Mouse (Mus musculus): ENCODE results near the gene Hnrnpdl. TPM values are rescaled to one million over a fixed set of nuclear protein-coding genes. Genes with fewer than 3 reads are reported as not detected.

Hnrnpdl gene
- polyA plus RNA-seq, 1 experiment from 2014 or later, result 268 TPM

GRCm38 (mm10) chr5:100054807-100055547 lies 15.5 kb upstream of the Hnrnpdl start:
- H3K9me3 ChIP-seq (ENCODE audit: control insufficient read depth, low read length), result no peaks in the 10 kb centered on the region
- 82% methylated on average over 11 of the region's 11 CpGs for WGBS
- no peaks in the 10 kb centered on the region for H3K27me3 ChIP-seq (ENCODE audit: control insufficient read depth, insufficient read depth, low read length)
- ATAC-seq (ENCODE audit: low FRiP score, low TSS enrichment) (no peak), DNase-seq (no peak)
- no peak overlapping the region for H3K4me3 ChIP-seq (replicated peaks; ENCODE audit: low read depth, low read length)
- peaks cover 6% of the 10 kb centered on the region for H3K36me3 ChIP-seq (ENCODE audit: control insufficient read depth, insufficient read depth, low read length)
- no peak overlapping the region for H3K9ac ChIP-seq (replicated peaks; ENCODE audit: low read length)
- no peaks in the 10 kb centered on the region for H3K4me1 ChIP-seq (ENCODE audit: control insufficient read depth, insufficient read depth, low read length)
- no peak overlapping the region for H3K27ac ChIP-seq (replicated peaks; ENCODE audit: low read depth, low read length)
- no peak overlapping the region for H3K4me2 ChIP-seq (ENCODE audit: low read length)

- no peaks in the 10 kb centered on the region for H3K27me3 ChIP-seq (ENCODE audit: control insufficient read depth, insufficient read depth, low read length)
- 92% methylated on average over 7 of the region's 7 CpGs for WGBS
- no peak overlapping the region for H3K4me3 ChIP-seq (replicated peaks; ENCODE audit: low read depth, low read length)
- H3K27ac ChIP-seq (replicated peaks; ENCODE audit: low read depth, low read length), result no peak overlapping the region
- ATAC-seq (ENCODE audit: low FRiP score, low TSS enrichment), result no peak
- H3K4me2 ChIP-seq (ENCODE audit: low read length), result no peak overlapping the region
- H3K9me3 ChIP-seq (ENCODE audit: control insufficient read depth, low read length), result no peaks in the 10 kb centered on the region
- no peak overlapping the region for H3K9ac ChIP-seq (replicated peaks; ENCODE audit: low read length)
- DNase-seq, result no peak
- H3K4me1 ChIP-seq (ENCODE audit: control insufficient read depth, insufficient read depth, low read length), result no peaks in the 10 kb centered on the region
- H3K36me3 ChIP-seq (ENCODE audit: control insufficient read depth, insufficient read depth, low read length), result no peaks in the 10 kb centered on the region
Observed at GRCm38 (mm10) chr5:100052728-100053127, 13.3 kb upstream of the Hnrnpdl start.

- Histone ChIP-seq H3K9me3 (ENCODE audit: control insufficient read depth, low read length) (no peaks in the 10 kb centered on the region), H3K27ac (replicated peaks; ENCODE audit: low read depth, low read length) (no peak overlapping the region), H3K4me3 (replicated peaks; ENCODE audit: low read depth, low read length) (no peak overlapping the region), H3K27me3 (ENCODE audit: control insufficient read depth, insufficient read depth, low read length) (no peaks in the 10 kb centered on the region), H3K9ac (replicated peaks; ENCODE audit: low read length) (no peak overlapping the region), H3K36me3 (ENCODE audit: control insufficient read depth, insufficient read depth, low read length) (no peaks in the 10 kb centered on the region), H3K4me1 (ENCODE audit: control insufficient read depth, insufficient read depth, low read length) (peaks cover 9% of the 10 kb centered on the region; the same call in 1 of the 2 replicates), H3K4me2 (ENCODE audit: low read length) (no peak overlapping the region)
- ATAC-seq (ENCODE audit: low FRiP score, low TSS enrichment), result no peak
- DNase-seq, result no peak
- 93% methylated on average over 3 of the region's 3 CpGs for WGBS
Observed at GRCm38 (mm10) chr5:100049904-100050303, 10.4 kb upstream of the Hnrnpdl start.

GRCm38 (mm10) chr5:100047871-100048270 lies 8.4 kb upstream of the Hnrnpdl start:
- DNase-seq, result no peak

GRCm38 (mm10) chr5:100047143-100047640 lies 7.7 kb upstream of the Hnrnpdl start:
- Histone ChIP-seq H3K36me3 (ENCODE audit: control insufficient read depth, insufficient read depth, low read length) (no peaks in the 10 kb centered on the region), H3K4me3 (replicated peaks; ENCODE audit: low read depth, low read length) (no peak overlapping the region), H3K9ac (replicated peaks; ENCODE audit: low read length) (no peak overlapping the region), H3K9me3 (ENCODE audit: control insufficient read depth, low read length) (no peaks in the 10 kb centered on the region), H3K27me3 (ENCODE audit: control insufficient read depth, insufficient read depth, low read length) (no peaks in the 10 kb centered on the region), H3K27ac (replicated peaks; ENCODE audit: low read depth, low read length) (no peak overlapping the region), H3K4me2 (ENCODE audit: low read length) (no peak overlapping the region), H3K4me1 (ENCODE audit: control insufficient read depth, insufficient read depth, low read length) (peaks cover 18% of the 10 kb centered on the region)
- DNase-seq, result no peak
- 42% methylated on average over 8 of the region's 8 CpGs for WGBS
- ATAC-seq (ENCODE audit: low FRiP score, low TSS enrichment), result no peak

More at GRCm38 (mm10) chr5:100047871-100048270, 8.4 kb upstream of the Hnrnpdl start:
- ATAC-seq (ENCODE audit: low FRiP score, low TSS enrichment), result no peak
- Histone ChIP-seq H3K9me3 (ENCODE audit: control insufficient read depth, low read length) (no peaks in the 10 kb centered on the region), H3K27ac (replicated peaks; ENCODE audit: low read depth, low read length) (no peak overlapping the region), H3K36me3 (ENCODE audit: control insufficient read depth, insufficient read depth, low read length) (no peaks in the 10 kb centered on the region), H3K4me2 (ENCODE audit: low read length) (no peak overlapping the region), H3K27me3 (ENCODE audit: control insufficient read depth, insufficient read depth, low read length) (no peaks in the 10 kb centered on the region), H3K4me3 (replicated peaks; ENCODE audit: low read depth, low read length) (no peak overlapping the region), H3K4me1 (ENCODE audit: control insufficient read depth, insufficient read depth, low read length) (peaks cover 16% of the 10 kb centered on the region; the same call in 1 of the 2 replicates), H3K9ac (replicated peaks; ENCODE audit: low read length) (no peak overlapping the region)
- 44% methylated on average over 7 of the region's 7 CpGs for WGBS

GRCm38 (mm10) chr5:100046096-100046495 lies 6.6 kb upstream of the Hnrnpdl start:
- ATAC-seq (ENCODE audit: low FRiP score, low TSS enrichment), result no peak
- H3K4me1 ChIP-seq (ENCODE audit: control insufficient read depth, insufficient read depth, low read length), result peaks cover 29% of the 10 kb centered on the region
- no peak for DNase-seq
- no peaks in the 10 kb centered on the region for H3K27me3 ChIP-seq (ENCODE audit: control insufficient read depth, insufficient read depth, low read length)
- no peak overlapping the region for H3K4me2 ChIP-seq (ENCODE audit: low read length)
- H3K36me3 ChIP-seq (ENCODE audit: control insufficient read depth, insufficient read depth, low read length), result no peaks in the 10 kb centered on the region
- no peak overlapping the region for H3K27ac ChIP-seq (replicated peaks; ENCODE audit: low read depth, low read length)
- no peaks in the 10 kb centered on the region for H3K9me3 ChIP-seq (ENCODE audit: control insufficient read depth, low read length)
- H3K4me3 ChIP-seq (replicated peaks; ENCODE audit: low read depth, low read length), result no peak overlapping the region
- H3K9ac ChIP-seq (replicated peaks; ENCODE audit: low read length), result no peak overlapping the region
- WGBS, result 75% methylated on average over 3 of the region's 3 CpGs

GRCm38 (mm10) chr5:100044621-100045020 lies 5.2 kb upstream of the Hnrnpdl start:
- no peak for ATAC-seq (ENCODE audit: low FRiP score, low TSS enrichment)
- Histone ChIP-seq H3K4me3 (replicated peaks; ENCODE audit: low read depth, low read length) (no peak overlapping the region), H3K27ac (replicated peaks; ENCODE audit: low read depth, low read length) (no peak overlapping the region), H3K27me3 (ENCODE audit: control insufficient read depth, insufficient read depth, low read length) (no peaks in the 10 kb centered on the region), H3K36me3 (ENCODE audit: control insufficient read depth, insufficient read depth, low read length) (no peaks in the 10 kb centered on the region), H3K4me2 (ENCODE audit: low read length) (no peak overlapping the region), H3K9me3 (ENCODE audit: control insufficient read depth, low read length) (no peaks in the 10 kb centered on the region), H3K9ac (replicated peaks; ENCODE audit: low read length) (no peak overlapping the region), H3K4me1 (ENCODE audit: control insufficient read depth, insufficient read depth, low read length) (peaks cover 35% of the 10 kb centered on the region)
- DNase-seq, result no peak
- WGBS, result 83% methylated on average over 5 of the region's 5 CpGs

- DNase-seq (no peak), ATAC-seq (ENCODE audit: low FRiP score, low TSS enrichment) (no peak)
- H3K36me3 ChIP-seq (ENCODE audit: control insufficient read depth, insufficient read depth, low read length), result no peaks in the 10 kb centered on the region
- no peaks in the 10 kb centered on the region for H3K27me3 ChIP-seq (ENCODE audit: control insufficient read depth, insufficient read depth, low read length)
- no peak overlapping the region for H3K27ac ChIP-seq (replicated peaks; ENCODE audit: low read depth, low read length)
- H3K4me1 ChIP-seq (ENCODE audit: control insufficient read depth, insufficient read depth, low read length), result peaks cover 35% of the 10 kb centered on the region
- H3K4me2 ChIP-seq (ENCODE audit: low read length), result no peak overlapping the region
- 88% methylated on average over 4 of the region's 4 CpGs for WGBS
- no peak overlapping the region for H3K9ac ChIP-seq (replicated peaks; ENCODE audit: low read length)
- H3K9me3 ChIP-seq (ENCODE audit: control insufficient read depth, low read length), result no peaks in the 10 kb centered on the region
- no peak overlapping the region for H3K4me3 ChIP-seq (replicated peaks; ENCODE audit: low read depth, low read length)
Observed at GRCm38 (mm10) chr5:100044030-100044429, 4.6 kb upstream of the Hnrnpdl start.

GRCm38 (mm10) chr5:100043361-100043760 lies 3.9 kb upstream of the Hnrnpdl start:
- no peak for ATAC-seq (ENCODE audit: low FRiP score, low TSS enrichment)
- WGBS, result 85% methylated on average over 5 of the region's 5 CpGs
- H3K27me3 ChIP-seq (ENCODE audit: control insufficient read depth, insufficient read depth, low read length), result no peaks in the 10 kb centered on the region
- no peaks in the 10 kb centered on the region for H3K36me3 ChIP-seq (ENCODE audit: control insufficient read depth, insufficient read depth, low read length)
- peaks cover 35% of the 10 kb centered on the region for H3K4me1 ChIP-seq (ENCODE audit: control insufficient read depth, insufficient read depth, low read length)
- DNase-seq, result no peak
- H3K9ac ChIP-seq (replicated peaks; ENCODE audit: low read length), result no peak overlapping the region
- H3K4me2 ChIP-seq (ENCODE audit: low read length), result no peak overlapping the region
- H3K27ac ChIP-seq (replicated peaks; ENCODE audit: low read depth, low read length), result no peak overlapping the region
- H3K4me3 ChIP-seq (replicated peaks; ENCODE audit: low read depth, low read length), result no peak overlapping the region
- H3K9me3 ChIP-seq (ENCODE audit: control insufficient read depth, low read length), result no peaks in the 10 kb centered on the region
